Mouse (Mus musculus) spleen, postnatal 36 days (tissue): Measurements from ENCODE around the gene Prep.

ENCODE experiments used
- DNase-seq, 2 experiments: peaks; one replicate each; pipeline ENCODE4 v3.0.0; 2022; ENCODE audit warnings: low spot score in 2 of 2, mixed read lengths in 1 of 2

Prep gene

GRCm38 (mm10) chr10:45181344-45181743 lies 114.3 kb downstream of the Prep start:
- no peak for DNase-seq

- DNase-seq = no peak
These were observed 118.5 kb downstream of the Prep start for GRCm38 (mm10) chr10:45185457-45185856.

GRCm38 (mm10) chr10:45193330-45194310 lies 126.6 kb downstream of the Prep start:
- no peak for DNase-seq

DNA sequence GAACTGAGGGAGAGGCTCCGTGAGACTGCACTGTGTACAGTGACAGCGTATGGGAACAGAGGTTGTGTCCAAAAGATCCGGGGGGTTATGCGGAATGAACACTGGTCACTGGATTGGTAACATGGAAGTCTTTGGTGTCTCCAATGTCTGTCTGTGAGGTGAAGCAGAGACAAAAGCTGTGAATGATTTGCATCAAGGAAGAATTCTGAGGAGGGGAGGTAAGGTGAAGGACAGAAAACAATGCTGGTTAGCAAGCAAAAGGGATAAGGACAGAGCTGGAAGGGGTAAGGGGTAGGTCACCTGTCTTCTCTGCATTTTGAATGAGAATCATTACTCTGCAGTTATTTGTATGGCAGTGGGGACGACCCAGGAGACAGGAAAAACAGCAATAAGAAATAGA lies 127.5 kb downstream of the Prep start:
- no peak for DNase-seq

DNA sequence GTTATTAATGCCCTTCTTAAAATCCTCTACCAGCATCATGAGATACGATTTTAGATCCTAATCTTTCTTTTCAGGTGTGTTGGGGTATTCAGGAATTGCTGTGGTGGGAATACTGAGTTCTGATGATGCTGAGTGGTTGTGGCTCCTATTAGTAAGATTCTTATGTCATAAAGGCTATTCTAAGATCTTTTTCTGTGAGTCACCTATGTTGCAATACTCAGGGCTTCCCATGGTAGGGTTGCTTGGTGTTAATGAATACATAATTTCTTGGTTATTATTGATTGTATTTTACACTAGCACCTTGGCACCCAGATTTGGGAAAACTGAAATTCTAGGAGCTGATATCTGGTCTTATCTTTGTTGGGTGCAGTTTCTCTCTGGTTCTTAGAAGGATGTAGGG lies 137.6 kb downstream of the Prep start:
- no peak for DNase-seq

DNA sequence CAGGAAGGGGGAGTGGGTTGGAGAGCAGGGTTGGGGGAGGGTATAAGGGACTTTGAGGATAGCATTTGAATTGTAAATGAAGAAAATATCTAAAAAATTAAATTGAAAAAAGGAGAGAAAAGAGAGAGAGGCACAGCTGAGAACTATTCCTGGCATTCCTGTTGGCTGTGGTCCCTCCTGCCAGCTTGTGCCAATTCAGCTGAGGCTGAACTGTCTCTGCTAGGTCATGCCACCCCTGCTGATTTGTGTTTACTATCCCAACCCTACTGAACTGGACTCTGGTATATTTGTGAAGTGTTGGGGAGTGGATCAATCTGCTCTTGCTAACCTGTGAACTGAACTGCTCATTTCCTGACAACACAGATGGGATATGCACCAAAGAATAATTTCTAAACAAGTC lies 143.2 kb downstream of the Prep start:
- no peak for DNase-seq

- DNase-seq = no peak
These were observed 149.7 kb downstream of the Prep start for GRCm38 (mm10) chr10:45216676-45217075.
